Mouse (Mus musculus): Measurements from ENCODE around the gene Map3k7cl. TPM values are rescaled to one million over a fixed set of nuclear protein-coding genes. Genes with fewer than 3 reads are reported as not detected.

The Map3k7cl gene
- polyA plus RNA-seq, 1 experiment from 2014 or later: not detected

GRCm38 (mm10) chr16:87602717-87603526, 49.8 kb downstream of the Map3k7cl start:
- Histone ChIP-seq H3K4me1 (peaks cover under 1% of the 10 kb centered on the region; the same call in 1 of the 2 replicates), H3K27ac (replicated peaks) (no peak overlapping the region), H3K36me3 (no peaks in the 10 kb centered on the region), H3K9me3 (replicated peaks) (no peaks in the 10 kb centered on the region), H3K4me3 (no peak overlapping the region), H3K27me3 (ENCODE audit: low read depth, poor library complexity, severe bottlenecking) (no peaks in the 10 kb centered on the region)
- 82% methylated on average over 17 of the region's 17 CpGs for WGBS
- DNase-seq (ENCODE audit: low spot score): no peak

GRCm38 (mm10) chr16:87604002-87604401, 50.9 kb downstream of the Map3k7cl start:
- no peak for DNase-seq (ENCODE audit: low spot score)
- Histone ChIP-seq H3K36me3 (no peaks in the 10 kb centered on the region), H3K27ac (replicated peaks) (no peak overlapping the region), H3K4me1 (no peaks in the 10 kb centered on the region), H3K4me3 (no peak overlapping the region), H3K9me3 (replicated peaks) (no peaks in the 10 kb centered on the region), H3K27me3 (ENCODE audit: low read depth, poor library complexity, severe bottlenecking) (no peaks in the 10 kb centered on the region)
- WGBS: 90% methylated on average over 9 of the region's 9 CpGs

- 89% methylated on average over 2 of the region's 2 CpGs for WGBS
- Histone ChIP-seq H3K27me3 (ENCODE audit: low read depth, poor library complexity, severe bottlenecking) (no peaks in the 10 kb centered on the region), H3K27ac (replicated peaks) (no peak overlapping the region), H3K9me3 (replicated peaks) (no peaks in the 10 kb centered on the region), H3K4me3 (no peak overlapping the region), H3K4me1 (no peaks in the 10 kb centered on the region), H3K36me3 (no peaks in the 10 kb centered on the region)
- no peak for DNase-seq (ENCODE audit: low spot score)
Measured at GRCm38 (mm10) chr16:87604883-87605282, 51.8 kb downstream of the Map3k7cl start.

- 88% methylated on average over 1 of the region's 1 CpGs for WGBS
- H3K4me3 ChIP-seq: no peak overlapping the region
- no peaks in the 10 kb centered on the region for H3K27me3 ChIP-seq (ENCODE audit: low read depth, poor library complexity, severe bottlenecking)
- no peaks in the 10 kb centered on the region for H3K9me3 ChIP-seq (replicated peaks)
- DNase-seq (ENCODE audit: low spot score): no peak
- no peaks in the 10 kb centered on the region for H3K4me1 ChIP-seq
- H3K36me3 ChIP-seq: no peaks in the 10 kb centered on the region
- no peak overlapping the region for H3K27ac ChIP-seq (replicated peaks)
Measured at GRCm38 (mm10) chr16:87607383-87607782, 54.3 kb downstream of the Map3k7cl start.

- H3K27ac ChIP-seq (replicated peaks): no peak overlapping the region
- WGBS: 89% methylated on average over 6 of the region's 6 CpGs
- no peak overlapping the region for H3K4me3 ChIP-seq
- no peaks in the 10 kb centered on the region for H3K9me3 ChIP-seq (replicated peaks)
- no peaks in the 10 kb centered on the region for H3K27me3 ChIP-seq (ENCODE audit: low read depth, poor library complexity, severe bottlenecking)
- no peaks in the 10 kb centered on the region for H3K36me3 ChIP-seq
- DNase-seq (ENCODE audit: low spot score): no peak
- no peaks in the 10 kb centered on the region for H3K4me1 ChIP-seq
Measured at GRCm38 (mm10) chr16:87607959-87608358, 54.8 kb downstream of the Map3k7cl start.

GRCm38 (mm10) chr16:87610142-87610541, 57.0 kb downstream of the Map3k7cl start:
- no peak overlapping the region for H3K4me3 ChIP-seq
- no peaks in the 10 kb centered on the region for H3K9me3 ChIP-seq (replicated peaks)
- no peak overlapping the region for H3K27ac ChIP-seq (replicated peaks)
- H3K4me1 ChIP-seq: no peaks in the 10 kb centered on the region
- WGBS: 92% methylated on average over 5 of the region's 5 CpGs
- H3K27me3 ChIP-seq (ENCODE audit: low read depth, poor library complexity, severe bottlenecking): no peaks in the 10 kb centered on the region
- DNase-seq (ENCODE audit: low spot score): no peak
- no peaks in the 10 kb centered on the region for H3K36me3 ChIP-seq

GRCm38 (mm10) chr16:87610556-87611295, 57.6 kb downstream of the Map3k7cl start:
- Histone ChIP-seq H3K27me3 (ENCODE audit: low read depth, poor library complexity, severe bottlenecking) (no peaks in the 10 kb centered on the region), H3K4me1 (no peaks in the 10 kb centered on the region), H3K9me3 (replicated peaks) (no peaks in the 10 kb centered on the region), H3K4me3 (no peak overlapping the region), H3K27ac (replicated peaks) (no peak overlapping the region), H3K36me3 (no peaks in the 10 kb centered on the region)
- WGBS: 90% methylated on average over 21 of the region's 21 CpGs
- no peak for DNase-seq (ENCODE audit: low spot score)

- H3K27me3 ChIP-seq (ENCODE audit: low read depth, poor library complexity, severe bottlenecking): no peaks in the 10 kb centered on the region
- H3K36me3 ChIP-seq: no peaks in the 10 kb centered on the region
- no peak overlapping the region for H3K27ac ChIP-seq (replicated peaks)
- no peaks in the 10 kb centered on the region for H3K9me3 ChIP-seq (replicated peaks)
- no peaks in the 10 kb centered on the region for H3K4me1 ChIP-seq
- DNase-seq (ENCODE audit: low spot score): no peak
- 89% methylated on average over 14 of the region's 14 CpGs for WGBS
- H3K4me3 ChIP-seq: no peak overlapping the region
Measured at GRCm38 (mm10) chr16:87611420-87611819, 58.3 kb downstream of the Map3k7cl start.

GRCm38 (mm10) chr16:87612218-87612838, 59.2 kb downstream of the Map3k7cl start:
- no peak for DNase-seq (ENCODE audit: low spot score)
- H3K36me3 ChIP-seq: no peaks in the 10 kb centered on the region
- no peaks in the 10 kb centered on the region for H3K27me3 ChIP-seq (ENCODE audit: low read depth, poor library complexity, severe bottlenecking)
- H3K4me3 ChIP-seq: no peak overlapping the region
- no peaks in the 10 kb centered on the region for H3K9me3 ChIP-seq (replicated peaks)
- no peak overlapping the region for H3K27ac ChIP-seq (replicated peaks)
- H3K4me1 ChIP-seq: no peaks in the 10 kb centered on the region
- 91% methylated on average over 15 of the region's 15 CpGs for WGBS

- H3K36me3 ChIP-seq: no peaks in the 10 kb centered on the region
- H3K9me3 ChIP-seq (replicated peaks): no peaks in the 10 kb centered on the region; the same call in 1 of the 2 replicates
- no peak for DNase-seq (ENCODE audit: low spot score)
- no peaks in the 10 kb centered on the region for H3K4me1 ChIP-seq
- no peak overlapping the region for H3K27ac ChIP-seq (replicated peaks)
- no peaks in the 10 kb centered on the region for H3K27me3 ChIP-seq (ENCODE audit: low read depth, poor library complexity, severe bottlenecking)
- no peak overlapping the region for H3K4me3 ChIP-seq
- WGBS: 88% methylated on average over 6 of the region's 6 CpGs
Measured at GRCm38 (mm10) chr16:87617377-87617776, 64.2 kb downstream of the Map3k7cl start.

- H3K27ac ChIP-seq (replicated peaks): no peak overlapping the region
- no peaks in the 10 kb centered on the region for H3K27me3 ChIP-seq (ENCODE audit: low read depth, poor library complexity, severe bottlenecking)
- DNase-seq (ENCODE audit: low spot score): no peak
- H3K9me3 ChIP-seq (replicated peaks): peaks cover 11% of the 10 kb centered on the region
- no peak overlapping the region for H3K4me3 ChIP-seq
- no peaks in the 10 kb centered on the region for H3K4me1 ChIP-seq
- H3K36me3 ChIP-seq: no peaks in the 10 kb centered on the region
- 89% methylated on average over 3 of the region's 3 CpGs for WGBS
Measured at GRCm38 (mm10) chr16:87621246-87621645, 68.1 kb downstream of the Map3k7cl start.

- H3K4me1 ChIP-seq: no peaks in the 10 kb centered on the region
- H3K27me3 ChIP-seq (ENCODE audit: low read depth, poor library complexity, severe bottlenecking): no peaks in the 10 kb centered on the region
- no peak for DNase-seq (ENCODE audit: low spot score)
- no peaks in the 10 kb centered on the region for H3K36me3 ChIP-seq
- 93% methylated on average over 5 of the region's 5 CpGs for WGBS
- no peak overlapping the region for H3K4me3 ChIP-seq
- no peak overlapping the region for H3K27ac ChIP-seq (replicated peaks)
- peaks cover 19% of the 10 kb centered on the region for H3K9me3 ChIP-seq (replicated peaks)
Measured at GRCm38 (mm10) chr16:87623881-87624280, 70.8 kb downstream of the Map3k7cl start.

- H3K4me3 ChIP-seq: no peak overlapping the region
Measured at GRCm38 (mm10) chr16:87624937-87625336, 71.8 kb downstream of the Map3k7cl start.

More at GRCm38 (mm10) chr16:87624937-87625336, 71.8 kb downstream of the Map3k7cl start:
- H3K4me1 ChIP-seq: no peaks in the 10 kb centered on the region
- no peak for DNase-seq (ENCODE audit: low spot score)
- H3K27ac ChIP-seq (replicated peaks): no peak overlapping the region
- peaks cover 19% of the 10 kb centered on the region for H3K9me3 ChIP-seq (replicated peaks)
- no peaks in the 10 kb centered on the region for H3K36me3 ChIP-seq
- no peaks in the 10 kb centered on the region for H3K27me3 ChIP-seq (ENCODE audit: low read depth, poor library complexity, severe bottlenecking)
- WGBS: 93% methylated on average over 2 of the region's 2 CpGs

Measured in midbrain, embryonic 10.5 days (tissue).